Comparison of ENCODE assay signal across 8 mouse cellular contexts in genomic region chr3:57845786-57846661, GRCm38 (mm10). TPM values are rescaled to one million over a fixed set of nuclear protein-coding genes. Genes with fewer than 3 reads are reported as not detected.
DNase-seq lines count a peak whose midpoint lies in the region; ATAC-seq and TF ChIP-seq lines count a peak whose summit lies in the region.

No protein-coding gene starts in this region.

- no peaks in the 10 kb centered on the region for H3K27me3 ChIP-seq in kidney, adult 2 months (replicated peaks; ENCODE audit: control insufficient read depth, insufficient read depth, low read length)
- no peaks in the 10 kb centered on the region for H3K27me3 ChIP-seq in forebrain, postnatal 0 days (ENCODE audit: insufficient read depth, low read length)
- no peaks in the 10 kb centered on the region for H3K27me3 ChIP-seq in kidney, embryonic 16.5 days (ENCODE audit: insufficient read depth, low read length)
- H3K27me3 ChIP-seq in midbrain, embryonic 10.5 days (ENCODE audit: low read depth, poor library complexity, severe bottlenecking) = no peaks in the 10 kb centered on the region
- no peaks in the 10 kb centered on the region for H3K27me3 ChIP-seq in stomach, postnatal 0 days (ENCODE audit: control insufficient read depth, insufficient read depth, low read length)

- H3K36me3 ChIP-seq in kidney, adult 2 months (ENCODE audit: control insufficient read depth, insufficient read depth, low read length) = no peaks in the 10 kb centered on the region
- H3K36me3 ChIP-seq in forebrain, postnatal 0 days (ENCODE audit: insufficient read depth) = peaks cover 17% of the 10 kb centered on the region; the same call in 1 of the 2 replicates
- H3K36me3 ChIP-seq in kidney, embryonic 16.5 days (ENCODE audit: insufficient read depth, low read length) = peaks cover 3% of the 10 kb centered on the region
- peaks cover 39% of the 10 kb centered on the region for H3K36me3 ChIP-seq in midbrain, embryonic 10.5 days
- no peaks in the 10 kb centered on the region for H3K36me3 ChIP-seq in stomach, postnatal 0 days (ENCODE audit: control insufficient read depth, insufficient read depth, low read length)

- H3K27ac ChIP-seq in kidney, adult 2 months (ENCODE audit: insufficient read depth, low read depth, low read length) = peak overlapping the region; percentile 76
- H3K27ac ChIP-seq in brown adipose tissue, adult 24 weeks (replicated peaks; ENCODE audit: low read depth, low read length) = no peak overlapping the region
- peak overlapping the region; percentile 98 for H3K27ac ChIP-seq in forebrain, postnatal 0 days (ENCODE audit: low read depth, low read length)
- H3K27ac ChIP-seq in kidney, embryonic 16.5 days (ENCODE audit: low read length) = peak overlapping the region; percentile 94
- peak overlapping the region; percentile 99 for H3K27ac ChIP-seq in midbrain, embryonic 10.5 days (replicated peaks)
- H3K27ac ChIP-seq in stomach, postnatal 0 days (replicated peaks) = no peak overlapping the region

- DNase-seq in kidney, adult 2 months = peak; percentile 18
- DNase-seq in kidney, adult 8-10 months = no peak
- DNase-seq in forebrain, postnatal 0 days = peak; percentile 77
- DNase-seq in midbrain, embryonic 10.5 days (ENCODE audit: low spot score) = peak; percentile 34
- DNase-seq in stomach, postnatal 0 days (ENCODE audit: low spot score) = no peak

- no peaks in the 10 kb centered on the region for H3K9me3 ChIP-seq in forebrain, postnatal 0 days (ENCODE audit: low read length)
- H3K9me3 ChIP-seq in kidney, embryonic 16.5 days (ENCODE audit: low read length) = no peaks in the 10 kb centered on the region
- H3K9me3 ChIP-seq in midbrain, embryonic 10.5 days (replicated peaks) = no peaks in the 10 kb centered on the region
- H3K9me3 ChIP-seq in stomach, postnatal 0 days (ENCODE audit: control insufficient read depth, low read length) = no peaks in the 10 kb centered on the region

- TF ChIP-seq CTCF in kidney, adult 2 months (conservative IDR thresholded peaks at IDR 0.05; ENCODE audit: insufficient read depth, insufficient read length, low read depth, low read length) = no peak
- peak; percentile 35 for TF ChIP-seq CTCF in forebrain, postnatal 0 days (IDR thresholded peaks at IDR 0.05; ENCODE audit: low read depth)
- TF ChIP-seq CTCF in stomach, postnatal 0 days (IDR thresholded peaks at IDR 0.05; ENCODE audit: low read depth) = peak; percentile 35

- H3K4me1 ChIP-seq in kidney, adult 2 months (ENCODE audit: control insufficient read depth, insufficient read depth, low read length) = peaks cover 8% of the 10 kb centered on the region; the same call in 1 of the 2 replicates
- H3K4me1 ChIP-seq in brown adipose tissue, adult 24 weeks (ENCODE audit: control insufficient read depth, insufficient read depth, insufficient read length, low read length) = no peaks in the 10 kb centered on the region
- no peaks in the 10 kb centered on the region for H3K4me1 ChIP-seq in forebrain, postnatal 0 days (ENCODE audit: insufficient read depth)
- H3K4me1 ChIP-seq in kidney, embryonic 16.5 days (ENCODE audit: insufficient read depth, low read length) = peaks cover 23% of the 10 kb centered on the region
- H3K4me1 ChIP-seq in midbrain, embryonic 10.5 days = peaks cover 25% of the 10 kb centered on the region
- no peaks in the 10 kb centered on the region for H3K4me1 ChIP-seq in stomach, postnatal 0 days (replicated peaks; ENCODE audit: control insufficient read depth, insufficient read depth)

- peak overlapping the region; percentile 68 for H3K4me2 ChIP-seq in forebrain, postnatal 0 days (ENCODE audit: low read depth)
- H3K4me2 ChIP-seq in kidney, embryonic 16.5 days (replicated peaks; ENCODE audit: low read depth, low read length) = peak overlapping the region; percentile 80
- H3K4me2 ChIP-seq in stomach, postnatal 0 days (replicated peaks; ENCODE audit: low read depth) = peak overlapping the region; percentile 93

- no peak for ATAC-seq in forebrain, postnatal 0 days
- no peak for ATAC-seq in kidney, embryonic 16.5 days (ENCODE audit: low FRiP score, low TSS enrichment)
- no peak for ATAC-seq in stomach, postnatal 0 days (ENCODE audit: low FRiP score, low TSS enrichment)
- ATAC-seq in inflammation-experienced regulatory T-cells, adult 6 months = no peak

- H3K4me3 ChIP-seq in kidney, adult 2 months (ENCODE audit: insufficient read depth, low read depth, low read length) = peak overlapping the region; percentile 67
- peak overlapping the region; percentile 99 for H3K4me3 ChIP-seq in brown adipose tissue, adult 24 weeks (ENCODE audit: insufficient read depth, low read depth, low read length)
- H3K4me3 ChIP-seq in forebrain, postnatal 0 days (ENCODE audit: low read depth, low read length) = peak overlapping the region; percentile 98
- peak overlapping the region; percentile 98 for H3K4me3 ChIP-seq in kidney, embryonic 16.5 days (ENCODE audit: low read length)
- H3K4me3 ChIP-seq in midbrain, embryonic 10.5 days = peak overlapping the region; percentile 91
- H3K4me3 ChIP-seq in stomach, postnatal 0 days (ENCODE audit: low read depth, low read length) = peak overlapping the region; percentile 95

- peak overlapping the region; percentile 98 for H3K9ac ChIP-seq in forebrain, postnatal 0 days
- H3K9ac ChIP-seq in kidney, embryonic 16.5 days (replicated peaks; ENCODE audit: low read length) = peak overlapping the region; percentile 92
- H3K9ac ChIP-seq in stomach, postnatal 0 days (ENCODE audit: low read length) = peak overlapping the region; percentile 27; the same call in 1 of the 2 replicates

- WGBS in kidney, adult 2 months = 24% methylated on average over 11 of the region's 11 CpGs
- WGBS in forebrain, postnatal 0 days = 2% methylated on average over 11 of the region's 11 CpGs
- WGBS in kidney, embryonic 16.5 days = 15% methylated on average over 11 of the region's 11 CpGs
- 15% methylated on average over 11 of the region's 11 CpGs for WGBS in midbrain, embryonic 10.5 days
- 17% methylated on average over 11 of the region's 11 CpGs for WGBS in stomach, postnatal 0 days

- no peak for TF ChIP-seq EP300 in stomach, postnatal 0 days (optimal IDR thresholded peaks at IDR 0.05)

- TF ChIP-seq POLR2A in kidney, adult 2 months (IDR thresholded peaks at IDR 0.05; ENCODE audit: low read depth, low read length) = no peak

RNA-seq across cellular contexts. Expression of gene Pfn2, which starts 1.9 kb away (rescaled TPM):
- polyA plus RNA-seq in kidney, adult 2 months (2012; rRNA removed) = 29.4 and 37.4 TPM in 2 replicates
- polyA plus RNA-seq in brown adipose tissue, adult 24 weeks (2012; ENCODE audit: insufficient read depth, insufficient read length, missing spikeins) = 6.7 and 8.0 TPM in 2 replicates
- total RNA-seq in forebrain, postnatal 0 days (2014; rRNA removed) = 446 and 453 TPM in 2 replicates
- 654 and 706 TPM in 2 replicates for polyA plus RNA-seq in forebrain, postnatal 0 days (2015; fragmentation: Nextera tagmentation; extraction: Ambion mirVana)
- 152 and 174 TPM in 2 replicates for polyA plus RNA-seq in kidney, embryonic 16.5 days (2015; fragmentation: Nextera tagmentation; extraction: Ambion mirVana)
- polyA plus RNA-seq in midbrain, embryonic 10.5 days (2016; fragmentation: Nextera tagmentation; extraction: Ambion mirVana) = 183 and 229 TPM in 2 replicates
- 42.5 and 43.5 TPM in 2 replicates for polyA plus RNA-seq in stomach, postnatal 0 days (2015; fragmentation: Nextera tagmentation; extraction: Ambion mirVana)
- 10 to 100 TPM; 11.6 to 18.2 (median 15.1) TPM for polyA plus RNA-seq in inflammation-experienced regulatory T-cells, adult 6 months (2017; shearing (Covaris generic))

Comparison
In these comparisons a context has a peak if more than half of its experiments do, and no peak if none do; other contexts are left out.
1. DNase-seq: peak in kidney, adult 2 months (single experiment), forebrain, postnatal 0 days (single experiment) and midbrain, embryonic 10.5 days (single experiment); none in kidney, adult 8-10 months (0 of 2) and stomach, postnatal 0 days (single experiment).
2. H3K27ac ChIP-seq: peak in kidney, adult 2 months (single experiment), forebrain, postnatal 0 days (single experiment), kidney, embryonic 16.5 days (single experiment) and midbrain, embryonic 10.5 days (single experiment); none in brown adipose tissue, adult 24 weeks (single experiment) and stomach, postnatal 0 days (single experiment).
3. H3K9ac ChIP-seq: peak in every context shown above with its lines; median percentile 98 in forebrain, postnatal 0 days; 92 in kidney, embryonic 16.5 days; 27 in stomach, postnatal 0 days.
4. Peak in every context shown above with its lines, with median percentiles within 50 percentile points of each other: H3K4me3 ChIP-seq and H3K4me2 ChIP-seq.